Mouse (Mus musculus) ES-Bruce4 (cell line): ENCODE results near the gene Fpgs.

Experiments
- CTCF ChIP-seq: IDR thresholded peaks from one replicate; pipeline ENCODE4 v1.8.1; 2011; ENCODE audit warnings: low read depth, low read length
- EP300 ChIP-seq: IDR thresholded peaks from 2 replicates; pipeline ENCODE4 v1.6.1; 2011; ENCODE audit warnings: low read depth, low read length; ENCODE audit not compliant: insufficient read depth
- POLR2A ChIP-seq: IDR thresholded peaks from one replicate; pipeline ENCODE4 v1.8.1; 2011; ENCODE audit warnings: low read length; ENCODE audit not compliant: insufficient read depth

DNA sequence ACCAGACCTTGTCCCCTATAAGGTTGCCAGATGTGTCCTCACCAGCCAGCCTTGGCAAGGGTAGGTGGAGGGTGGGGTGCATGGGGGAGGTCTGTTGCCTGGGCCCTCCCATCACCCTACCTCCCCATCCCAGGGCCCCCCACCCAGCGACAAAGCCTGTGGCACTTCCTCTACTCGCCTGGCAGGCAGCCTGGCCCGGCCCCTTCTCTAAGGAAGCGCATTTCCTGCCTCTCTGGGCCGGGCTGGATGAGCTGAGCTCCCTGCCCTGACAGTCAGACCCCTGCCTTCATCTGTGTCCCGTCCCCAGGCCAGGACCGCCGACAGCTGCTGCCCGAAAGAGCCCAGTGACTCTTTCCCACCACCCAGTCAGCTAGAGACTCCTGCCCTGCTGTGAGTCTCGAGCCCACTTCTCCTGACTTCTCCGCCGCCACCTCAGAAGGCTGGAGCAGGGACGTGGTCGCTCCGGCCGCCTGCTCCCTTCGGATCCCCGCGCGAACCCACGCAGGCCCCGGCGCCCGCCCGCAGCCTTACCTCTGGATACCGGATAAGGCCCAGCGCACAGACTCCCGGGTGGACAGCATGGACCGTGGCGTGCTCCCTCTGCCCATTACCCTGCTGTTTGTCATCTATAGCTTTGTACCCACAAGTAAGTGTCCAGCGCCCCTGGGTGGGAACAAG, 57.4 kb downstream of the Fpgs start, which contains the start of gene Eng:
- no peak for TF ChIP-seq CTCF
- no peak for TF ChIP-seq POLR2A
- no peak for TF ChIP-seq EP300
